Mouse (Mus musculus) left cerebral cortex, adult 9 months (tissue): ENCODE data around the gene Hoxa2.

Experiments
- DNase-seq, 2 experiments: peaks; one replicate each; pipeline ENCODE4 v3.0.0; 2022; ENCODE audit warnings: low spot score in 2 of 2

The Hoxa2 gene

DNA sequence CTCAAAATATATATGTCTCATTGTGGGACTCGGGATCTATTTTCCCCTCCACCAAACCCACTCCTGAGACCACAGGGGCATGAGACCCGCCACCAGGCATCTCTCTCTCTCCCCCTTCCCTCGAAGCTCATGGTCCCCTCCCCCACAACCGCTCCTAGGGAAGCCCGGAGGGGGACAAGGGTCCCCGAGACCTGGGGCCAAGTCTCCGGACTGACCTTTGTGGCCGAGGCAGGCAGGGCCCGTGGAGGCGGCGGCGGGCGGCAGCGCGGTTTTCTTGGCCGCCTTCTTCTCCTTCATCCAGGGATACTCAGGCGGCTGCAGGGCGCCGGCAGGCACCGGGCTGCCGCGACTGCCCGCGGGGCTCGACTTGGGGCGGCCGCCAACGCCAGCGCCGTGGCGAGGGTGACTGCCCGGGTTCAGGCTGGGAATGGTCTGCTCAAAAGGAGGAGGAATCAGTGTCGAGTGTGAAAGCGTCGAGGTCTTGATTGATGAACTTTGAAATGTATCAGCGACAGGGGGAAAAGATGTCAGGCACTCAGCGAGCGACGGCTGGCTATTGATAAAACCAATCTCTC, 493 bp downstream of the Hoxa2 start:
- DNase-seq = no peak

DNA sequence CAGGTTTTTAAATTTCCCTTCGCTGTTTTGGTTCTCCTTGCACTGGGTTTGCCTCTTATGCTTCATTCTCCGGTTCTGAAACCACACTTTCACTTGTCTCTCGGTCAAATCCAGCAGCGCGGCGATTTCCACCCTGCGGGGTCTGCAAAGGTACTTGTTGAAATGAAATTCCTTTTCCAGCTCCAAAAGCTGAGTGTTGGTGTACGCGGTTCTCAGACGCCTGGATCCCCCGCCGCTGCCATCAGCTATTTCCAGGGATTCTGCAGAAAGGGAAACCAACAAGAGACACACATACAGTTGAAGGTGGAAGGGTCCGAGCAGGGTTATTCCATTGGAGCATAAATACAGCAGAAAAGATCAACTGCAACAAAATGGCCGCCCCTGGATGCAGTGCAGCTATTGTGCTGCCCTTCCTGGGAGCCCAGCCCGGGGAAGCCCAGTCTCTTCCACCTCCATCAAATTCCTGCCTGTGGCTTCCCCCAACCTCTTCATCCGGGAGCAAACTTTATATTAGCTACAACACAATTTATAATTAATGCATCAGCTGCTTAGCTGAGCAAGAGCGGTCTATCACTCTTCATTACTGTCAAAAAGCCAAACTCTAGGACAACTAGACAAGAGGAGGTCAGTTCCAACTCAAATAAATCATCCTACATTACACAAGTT, 1.1 kb downstream of the Hoxa2 start:
- no peak for DNase-seq

DNA sequence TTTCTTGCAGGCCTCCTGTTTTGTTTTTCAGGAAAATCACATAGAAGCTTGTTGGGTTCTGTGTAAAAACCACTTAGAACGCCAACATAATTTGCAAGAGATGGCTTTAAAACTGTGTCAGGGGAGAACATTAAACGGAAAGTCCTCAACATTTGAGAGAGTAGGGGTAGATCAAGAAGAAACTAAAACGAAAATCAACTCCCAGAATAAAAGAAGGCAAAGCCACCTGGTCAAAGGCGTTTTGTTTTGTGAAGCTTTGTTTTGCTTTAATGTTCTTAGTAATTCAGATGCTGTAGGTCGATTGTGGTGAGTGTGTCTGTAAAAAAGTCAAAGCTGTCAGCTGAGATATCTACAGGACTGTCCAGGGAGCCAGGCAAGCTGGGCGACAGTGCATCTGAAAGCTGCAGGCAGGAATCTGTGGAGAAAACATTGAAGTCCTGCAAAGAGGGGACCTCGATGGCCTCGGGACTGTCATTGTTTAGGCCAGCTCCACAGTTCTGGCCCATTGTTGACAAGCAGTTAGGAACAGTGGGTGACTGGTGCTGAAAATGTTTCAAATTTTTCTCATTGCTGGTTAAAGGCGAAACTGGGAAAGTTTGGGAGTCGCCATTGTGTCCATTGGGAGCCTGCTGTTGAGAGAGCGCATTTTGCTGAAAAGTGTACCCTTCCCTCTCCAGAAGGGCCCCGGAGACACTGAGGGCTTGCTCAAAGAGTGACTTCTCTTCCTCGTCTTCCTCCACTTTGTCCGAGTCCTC, 1.8 kb downstream of the Hoxa2 start:
- no peak for DNase-seq

DNA sequence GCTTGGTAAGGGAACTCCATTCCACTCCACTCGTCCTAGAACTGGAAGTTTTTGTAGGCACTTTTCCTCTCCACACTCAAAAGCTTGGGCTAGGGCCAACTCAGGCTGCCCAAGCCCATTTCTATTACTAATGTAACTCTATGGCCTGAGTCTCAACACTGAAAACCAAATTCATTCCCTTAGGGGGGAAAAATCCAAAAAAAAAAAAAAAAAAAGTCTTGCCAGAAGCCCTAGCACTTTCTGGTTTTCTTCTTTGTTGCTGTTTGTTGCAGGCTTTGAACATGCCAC, 2.6 kb downstream of the Hoxa2 start:
- no peak for DNase-seq

GRCm38 (mm10) chr6:52161336-52162092, 3.1 kb downstream of the Hoxa2 start:
- DNase-seq = no peak

GRCm38 (mm10) chr6:52160511-52161335, 3.9 kb downstream of the Hoxa2 start:
- no peak for DNase-seq

GRCm38 (mm10) chr6:52159979-52160378, 4.7 kb downstream of the Hoxa2 start:
- DNase-seq = no peak

GRCm38 (mm10) chr6:52159164-52159761, 5.4 kb downstream of the Hoxa2 start:
- DNase-seq = no peak

- DNase-seq = no peak
These were observed 6.2 kb downstream of the Hoxa2 start, which contains the start of gene Hoxa1 for GRCm38 (mm10) chr6:52158276-52159051. Hoxa1 (minus strand) TSS chr6:52158317.

GRCm38 (mm10) chr6:52157466-52158275, 7.0 kb downstream of the Hoxa2 start:
- DNase-seq = no peak

- DNase-seq = no peak
These were observed 8.0 kb downstream of the Hoxa2 start for GRCm38 (mm10) chr6:52156551-52157200.

DNA sequence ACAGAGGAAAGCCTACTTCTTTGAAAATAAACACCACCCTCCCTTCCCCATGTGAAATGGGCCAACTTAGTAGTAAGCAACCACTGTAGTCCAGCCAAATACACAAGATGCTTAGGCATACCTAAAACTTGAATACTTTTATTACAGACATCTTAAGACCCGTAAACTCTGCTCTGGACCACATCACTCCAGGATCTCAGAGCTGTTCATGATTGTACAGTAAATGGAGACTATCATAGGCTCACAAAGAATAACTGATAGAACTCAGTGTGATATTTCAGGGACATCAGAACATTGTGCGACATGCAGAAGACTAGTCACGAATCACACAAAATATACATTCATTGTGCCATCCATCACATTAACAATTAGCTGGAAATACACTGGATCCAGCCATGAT, 9.2 kb downstream of the Hoxa2 start:
- no peak for DNase-seq

DNA sequence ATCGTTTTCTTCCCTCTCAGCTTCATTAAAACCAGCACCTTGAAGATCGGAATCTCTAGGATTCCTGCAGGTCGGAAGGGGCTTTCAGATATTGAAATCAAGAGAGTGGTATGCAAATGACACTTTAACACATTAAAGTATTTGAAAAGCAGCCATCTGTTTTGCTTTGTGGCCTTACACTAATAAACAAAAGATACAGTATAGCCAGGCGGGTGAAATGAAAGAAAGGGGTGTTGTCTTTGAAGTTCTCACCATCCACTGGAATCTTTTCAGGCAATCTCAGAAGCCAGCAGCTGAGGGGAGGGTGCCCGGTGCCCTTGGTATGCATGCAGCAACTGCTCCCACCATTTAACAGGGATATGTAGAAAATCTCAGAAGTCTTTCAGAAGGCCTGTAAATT, 10.6 kb downstream of the Hoxa2 start:
- DNase-seq = no peak

GRCm38 (mm10) chr6:52153270-52153669, 11.4 kb downstream of the Hoxa2 start:
- no peak for DNase-seq

DNA sequence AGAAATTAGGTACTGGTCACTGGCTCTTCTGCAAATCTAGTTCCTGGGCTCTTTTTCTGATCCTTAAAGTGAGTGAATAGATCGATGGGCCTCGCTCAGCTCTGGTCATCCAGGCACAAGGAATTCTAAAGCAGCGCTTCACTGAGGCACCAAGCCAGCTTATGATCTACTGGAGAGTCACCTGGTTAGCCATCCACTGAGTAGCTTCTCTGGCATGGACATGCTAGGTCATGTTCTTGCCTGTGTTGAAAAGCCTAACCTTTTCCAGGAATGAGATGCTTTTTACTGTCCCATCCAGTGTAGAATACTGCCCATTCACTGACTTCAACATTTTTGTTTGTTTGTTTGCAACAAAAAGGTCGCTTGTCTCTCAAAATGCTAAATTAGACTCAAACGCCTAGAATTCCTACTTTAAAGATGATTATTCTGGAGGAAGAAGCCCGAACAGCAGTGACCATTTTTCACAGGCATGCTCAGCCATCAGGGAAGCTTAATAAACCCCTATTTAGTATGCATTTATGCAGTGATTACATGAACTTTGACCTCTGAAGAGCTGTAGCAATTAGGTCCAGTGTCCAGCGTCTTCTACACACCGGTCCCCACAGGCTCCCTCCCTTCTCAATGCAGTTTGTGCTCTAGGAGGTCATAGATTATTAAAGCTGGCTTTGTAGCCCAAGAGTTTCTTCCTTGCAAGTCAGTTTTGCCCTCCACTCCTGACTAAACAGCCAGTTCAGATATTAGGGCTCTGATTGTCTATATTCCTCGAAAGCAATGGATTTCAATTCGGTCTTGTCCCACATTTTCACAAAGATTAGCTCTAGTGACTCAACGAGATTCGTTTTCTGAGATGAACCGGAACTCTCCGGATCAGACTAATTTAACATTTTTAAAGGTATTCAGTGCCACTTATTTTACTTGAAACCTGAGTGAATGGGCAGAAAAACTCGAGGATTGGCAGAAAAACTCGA, 12.1 kb downstream of the Hoxa2 start:
- DNase-seq = no peak

DNA sequence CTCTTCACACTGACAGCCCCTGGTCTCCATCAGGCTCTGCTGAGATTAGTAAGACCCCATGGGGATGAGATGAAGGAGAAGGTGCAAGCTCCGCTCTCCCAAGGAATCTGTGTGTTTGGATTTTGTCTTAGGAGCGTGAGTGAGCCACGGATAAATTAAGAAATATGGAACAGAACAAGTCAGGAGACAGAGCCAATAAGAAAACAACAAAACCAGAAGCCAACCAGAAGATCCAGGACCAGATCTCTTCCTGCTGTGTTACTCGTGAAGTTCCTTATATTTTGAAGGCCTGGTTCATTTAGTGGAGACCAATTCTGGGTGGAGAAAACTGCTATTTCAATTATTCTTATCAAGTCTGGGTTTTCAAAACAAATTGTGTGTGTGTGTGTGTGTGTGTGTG, 13.1 kb downstream of the Hoxa2 start:
- no peak for DNase-seq

- no peak for DNase-seq
These were observed 14.1 kb downstream of the Hoxa2 start for GRCm38 (mm10) chr6:52150401-52150966.

- no peak for DNase-seq
These were observed 25.5 kb downstream of the Hoxa2 start for GRCm38 (mm10) chr6:52139115-52139514.
